Mouse (Mus musculus): ENCODE data around the gene Tor4a.

The Tor4a gene

DNA sequence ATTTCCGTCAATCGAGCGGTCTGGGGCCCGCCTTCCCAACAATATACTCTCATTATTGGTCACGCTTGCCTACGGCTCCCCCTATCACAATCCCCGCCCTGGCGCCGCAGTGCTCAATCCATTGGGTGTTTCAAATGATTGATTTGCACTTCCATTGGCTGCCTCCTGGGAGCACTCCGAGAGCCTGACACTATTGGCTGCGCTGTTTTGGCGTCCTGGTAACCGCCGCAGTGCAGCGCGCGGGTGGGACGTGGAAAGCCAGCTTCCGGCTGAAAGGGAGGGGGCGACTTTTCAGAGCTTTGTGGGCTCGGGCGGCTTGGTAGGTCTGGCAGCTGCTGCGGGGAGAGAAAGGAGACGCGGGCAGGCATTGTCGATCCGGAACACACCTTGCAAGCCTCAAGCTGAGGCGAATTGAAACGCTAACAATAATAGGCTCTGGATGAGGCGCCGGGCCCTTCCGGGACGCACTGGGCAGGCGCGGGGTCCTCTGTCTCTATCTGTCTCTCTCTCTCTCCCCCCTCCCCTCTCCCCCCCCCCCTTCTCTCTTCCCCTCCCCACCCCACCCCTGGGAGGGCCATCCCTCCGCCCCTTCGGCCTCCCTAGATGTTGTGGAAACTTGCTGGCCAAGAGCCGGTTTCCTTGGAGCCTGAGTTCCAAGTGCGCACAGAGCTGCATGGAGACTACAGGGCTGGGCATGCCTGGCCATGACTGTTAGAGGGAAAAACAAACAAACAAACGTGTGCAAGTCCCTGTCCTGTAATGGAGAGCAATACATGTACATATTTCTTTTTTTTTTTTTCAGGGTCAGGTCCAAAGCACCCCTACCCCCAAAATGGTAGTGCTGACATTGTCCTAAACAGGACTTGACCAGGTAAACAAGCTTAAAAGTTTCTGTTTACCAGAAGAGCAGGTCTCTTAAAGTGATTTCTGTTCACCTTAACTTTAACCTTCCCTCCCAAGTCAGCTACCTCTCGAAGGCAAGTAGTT, 28.4 kb upstream of the Tor4a start:
- peak; percentile 99 for DNase-seq (ENCODE audit: inconsistent ontology term)

DNA sequence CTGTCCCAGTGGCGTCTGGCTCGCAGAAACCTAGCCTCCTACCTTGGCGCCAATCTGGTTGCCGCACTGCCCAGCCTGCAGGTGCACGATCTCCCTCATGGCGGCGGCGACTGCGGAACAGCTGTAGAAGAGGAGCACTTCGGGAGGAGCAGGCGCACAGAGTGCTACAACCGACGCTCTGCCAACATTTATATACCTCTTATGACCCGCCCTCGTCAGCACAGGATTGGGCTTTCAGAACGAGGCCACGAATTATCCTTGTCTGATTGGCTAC, 27.7 kb upstream of the Tor4a start, which contains the start of gene Tubb4b:
Gene Tubb4b, minus strand, starts transcription at position 211 of the 274 bp plus-strand sequence.
- DNase-seq (ENCODE audit: inconsistent ontology term), result no peak

DNA sequence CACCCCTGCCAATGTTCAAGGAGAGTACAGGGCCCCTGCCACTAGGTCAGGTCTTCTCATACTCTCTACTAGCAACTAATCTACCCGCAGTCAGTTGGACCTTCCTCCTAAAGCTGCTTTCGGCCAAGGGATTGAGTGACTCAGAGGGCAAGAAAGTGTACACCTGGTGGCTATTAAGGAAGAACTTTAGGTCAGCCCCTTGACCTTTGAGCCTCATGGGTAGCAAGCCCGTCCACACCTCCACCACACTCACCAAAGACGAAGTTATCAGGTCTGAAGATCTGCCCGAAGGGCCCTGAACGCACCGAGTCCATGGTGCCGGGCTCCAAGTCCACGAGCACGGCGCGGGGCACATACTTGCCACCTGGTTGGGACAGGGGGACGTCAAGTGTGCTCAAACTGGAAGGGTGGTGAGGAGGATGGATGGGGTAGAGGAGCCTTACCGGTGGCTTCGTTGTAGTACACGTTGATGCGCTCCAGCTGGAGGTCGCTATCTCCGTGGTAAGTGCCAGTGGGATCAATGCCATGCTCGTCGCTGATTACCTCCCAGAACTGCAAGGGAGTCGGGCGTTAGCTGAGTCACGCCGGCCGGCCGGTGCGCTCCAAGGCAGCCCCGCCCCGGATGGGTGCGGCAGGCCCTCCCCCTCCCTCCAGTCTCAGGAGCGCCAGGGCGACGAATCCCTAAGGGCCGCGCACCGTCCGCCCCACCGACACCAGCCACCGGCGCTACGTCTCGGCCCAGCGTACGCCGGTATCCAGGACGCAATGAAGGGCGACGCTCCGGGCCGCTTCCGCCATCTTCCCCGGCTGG, 27.2 kb upstream of the Tor4a start:
- peak; percentile 88 for DNase-seq (ENCODE audit: inconsistent ontology term)

DNA sequence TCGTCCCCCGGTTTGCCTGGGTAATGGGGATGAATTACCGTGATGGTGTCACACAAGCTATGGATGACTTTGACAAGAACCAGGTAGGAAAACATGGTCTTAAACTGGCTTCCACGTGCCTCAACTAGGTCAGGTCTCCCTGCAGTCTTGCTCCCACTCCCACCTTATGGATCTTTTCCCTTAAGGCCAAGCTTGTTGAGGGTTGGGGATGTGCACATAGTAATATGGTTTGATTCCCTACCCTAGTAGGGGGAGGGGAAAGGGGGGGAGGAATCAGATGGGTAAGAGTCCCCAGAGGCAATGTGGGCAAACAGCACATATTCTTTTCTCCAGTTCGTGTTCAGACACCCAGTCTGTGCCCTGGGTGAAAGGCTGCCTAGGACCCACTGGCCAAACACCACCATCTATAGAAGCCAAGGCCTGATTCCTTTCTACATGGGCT, 24.7 kb upstream of the Tor4a start:
- DNase-seq (ENCODE audit: inconsistent ontology term), result no peak

DNA sequence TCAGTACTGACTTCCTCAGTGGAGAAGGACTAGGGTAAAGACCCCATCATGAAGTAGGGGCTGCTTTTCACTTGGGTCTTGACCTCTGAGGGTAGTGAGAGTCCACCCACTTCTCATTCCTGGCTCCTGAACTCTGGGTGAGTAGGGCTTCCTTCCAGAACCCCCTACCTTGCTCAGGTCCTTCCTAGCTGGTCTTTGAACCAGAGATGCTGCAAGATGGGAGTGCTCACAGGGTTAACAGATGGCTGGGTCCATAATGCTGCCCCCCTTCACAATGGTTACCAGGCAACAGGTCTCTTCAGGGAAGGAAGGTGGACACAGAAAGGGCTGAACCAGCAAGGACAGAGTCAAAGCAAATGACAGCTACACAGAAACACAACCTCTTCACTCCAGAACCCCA, 21.8 kb upstream of the Tor4a start, which contains the start of gene Fam166a:
Gene Fam166a, plus strand, starts transcription at position 301 of the 400 bp plus-strand sequence.
- DNase-seq (ENCODE audit: inconsistent ontology term), result no peak

DNA sequence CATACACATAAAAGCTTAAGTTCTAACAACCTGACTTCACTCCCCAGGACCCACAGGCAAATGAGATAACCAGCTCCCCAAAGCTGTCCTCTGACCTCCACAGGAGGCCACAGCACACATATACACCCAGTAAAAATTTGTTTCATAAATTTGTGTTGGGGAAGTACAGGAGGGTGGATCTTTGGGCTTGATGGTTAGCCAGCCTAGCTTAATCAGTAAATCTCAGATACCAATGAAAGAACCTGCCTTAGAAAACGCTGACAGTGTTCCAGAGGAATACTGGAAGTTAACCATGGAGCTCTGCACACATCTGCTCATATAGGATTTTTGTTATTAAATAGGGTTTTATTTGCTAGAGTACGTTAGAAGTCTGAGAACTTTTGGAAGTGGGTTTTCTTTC, 21.0 kb upstream of the Tor4a start:
- DNase-seq (ENCODE audit: inconsistent ontology term), result no peak

DNA sequence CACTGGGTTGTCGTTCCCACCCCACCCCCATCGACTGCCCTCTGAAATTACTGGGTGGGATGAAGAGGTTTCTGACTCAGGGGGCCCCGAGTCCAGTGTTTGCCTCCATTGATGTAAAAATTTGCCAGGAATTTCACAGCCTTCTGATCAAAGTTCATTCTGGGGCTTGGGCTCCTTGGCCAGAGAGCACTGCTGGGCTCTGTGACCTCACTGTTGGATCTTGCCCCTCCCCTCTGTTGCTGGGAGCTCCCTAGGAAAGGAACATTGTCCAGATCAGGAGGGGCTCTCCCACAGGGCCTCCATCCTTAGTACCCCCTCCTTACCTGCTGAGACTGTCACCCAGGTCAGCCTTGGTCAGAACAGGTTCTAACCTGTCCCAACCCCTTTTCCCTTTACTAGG, 17.8 kb upstream of the Tor4a start, which contains the start of gene Stpg3:
Gene Stpg3, minus strand, starts transcription at position 194 of the 400 bp plus-strand sequence.
- DNase-seq (ENCODE audit: inconsistent ontology term), result no peak

DNA sequence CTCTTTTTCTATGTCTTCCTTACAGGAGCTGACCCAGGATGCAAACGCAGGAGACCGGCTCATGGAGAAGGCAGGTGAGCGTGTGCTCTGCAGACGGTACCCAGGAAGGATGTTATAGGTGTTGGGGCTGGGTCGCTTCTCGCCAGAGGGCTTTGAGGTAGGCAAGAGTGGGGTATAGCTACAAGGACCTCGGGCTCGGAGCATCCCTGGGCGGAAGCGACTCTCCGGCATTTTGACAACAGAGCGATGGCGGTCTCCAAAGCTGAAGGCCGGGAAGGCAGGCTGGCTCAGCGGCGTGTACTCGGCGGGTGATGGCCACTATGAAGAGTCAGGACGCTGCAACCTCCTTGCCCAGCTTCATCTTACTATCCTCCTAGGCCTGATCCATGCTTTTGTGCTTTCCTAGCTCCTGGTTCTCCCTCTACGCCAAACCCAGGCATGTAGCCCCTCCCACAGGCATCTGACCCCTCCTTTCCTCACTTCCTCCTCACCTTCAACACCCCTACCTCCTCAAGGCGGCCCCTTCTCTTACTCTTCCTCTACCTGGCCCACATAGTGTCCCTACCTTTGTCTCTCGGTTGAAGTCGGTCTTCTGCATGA, 16.7 kb upstream of the Tor4a start:
- DNase-seq (ENCODE audit: inconsistent ontology term), result no peak

DNA sequence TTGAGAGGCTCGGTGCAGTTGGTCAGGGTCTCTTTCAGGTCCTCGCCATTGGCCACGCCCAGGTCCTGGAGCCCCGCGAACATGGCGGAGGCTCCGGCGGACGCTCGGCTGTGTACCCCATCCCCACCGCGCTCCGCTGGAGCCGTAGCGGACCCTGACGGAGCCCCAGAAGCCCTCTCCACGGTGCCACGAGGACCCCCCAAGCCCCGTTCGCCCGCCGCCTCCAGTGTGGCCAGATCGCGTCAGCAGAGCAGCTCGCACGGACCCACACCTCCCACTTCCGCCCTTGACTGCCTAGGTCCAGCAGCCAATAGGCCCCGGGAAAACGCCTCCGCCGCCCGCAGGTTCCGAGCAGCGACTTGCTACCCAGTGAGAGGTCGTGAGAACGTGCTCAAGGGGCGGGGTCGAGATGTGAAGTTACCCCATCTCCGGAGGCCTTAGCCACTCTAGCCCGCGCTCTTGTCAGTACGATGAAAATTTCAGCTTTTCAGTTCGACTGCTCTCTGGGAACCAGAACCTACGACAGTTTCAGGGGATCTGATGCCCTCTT, 14.5 kb upstream of the Tor4a start, which contains the start of gene Nelfb:
Gene Nelfb, minus strand, starts transcription at position 369 of the 550 bp plus-strand sequence.
- DNase-seq (ENCODE audit: inconsistent ontology term), result peak; percentile 96

DNA sequence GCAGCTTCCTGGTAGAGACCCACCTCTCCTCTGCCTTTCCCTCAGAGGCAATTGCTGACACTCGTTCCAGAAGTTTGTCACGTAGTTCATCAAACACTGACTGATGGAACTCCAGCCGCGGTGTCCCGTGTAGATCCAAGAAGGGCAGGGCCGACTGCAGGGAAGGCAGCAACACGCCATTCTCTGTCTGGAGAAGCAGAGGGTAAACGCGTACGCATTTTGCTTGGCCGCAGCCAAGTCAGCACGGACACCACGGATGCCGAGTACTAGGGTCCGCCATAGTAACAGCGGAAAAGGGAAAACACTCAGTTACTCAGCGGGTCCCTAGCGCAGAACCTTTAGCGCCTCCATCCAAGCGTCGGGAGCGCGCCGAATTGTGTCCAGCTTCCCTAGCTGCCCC, 14.0 kb upstream of the Tor4a start:
- no peak for DNase-seq (ENCODE audit: inconsistent ontology term)

DNA sequence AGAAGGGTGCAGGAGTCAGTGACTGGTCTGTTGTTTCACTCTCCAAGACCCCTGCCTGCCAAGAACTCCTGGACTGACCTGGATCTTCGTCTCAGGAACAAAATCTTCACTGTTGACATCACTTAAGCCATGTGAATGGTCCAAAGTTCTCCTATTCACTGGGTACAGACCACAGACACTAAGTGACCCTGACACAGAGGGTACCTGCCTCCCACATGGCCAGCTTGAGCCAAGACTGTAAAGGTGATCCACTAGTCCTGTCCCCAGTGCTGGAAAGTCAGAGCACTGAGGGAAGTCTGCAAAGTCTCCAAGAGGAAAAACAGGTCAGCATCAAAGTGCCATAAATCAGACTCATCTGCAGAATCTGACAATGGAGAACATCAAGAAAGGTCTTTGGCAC, 10.9 kb upstream of the Tor4a start:
- DNase-seq (ENCODE audit: inconsistent ontology term), result no peak

DNA sequence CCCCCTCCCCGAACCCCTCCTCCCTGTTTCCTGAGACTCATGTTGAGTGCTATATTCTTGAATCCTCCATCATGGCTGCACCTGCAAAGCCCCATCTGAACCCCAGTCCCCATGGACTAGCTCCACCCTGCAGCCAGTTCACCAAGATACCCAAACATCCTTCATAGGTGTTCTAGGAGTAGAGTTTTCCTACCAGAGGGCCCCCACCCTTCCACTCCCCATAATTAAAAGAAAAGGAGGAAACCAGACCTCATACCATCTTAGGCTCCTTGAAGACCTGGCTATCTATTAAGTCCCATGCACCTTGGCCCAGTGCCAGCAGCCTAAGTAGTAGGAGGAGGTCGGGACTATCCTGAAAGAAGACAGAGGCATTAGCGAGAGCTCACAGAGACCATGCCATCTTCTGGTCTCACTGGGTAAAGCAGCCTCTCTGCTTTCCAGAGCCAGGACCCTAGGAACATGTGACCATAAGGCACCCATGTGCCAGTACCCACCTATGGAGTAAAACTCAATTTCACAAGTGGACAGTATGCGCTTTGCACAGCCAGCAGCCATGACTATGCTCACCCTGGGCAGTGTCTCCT, 7.0 kb upstream of the Tor4a start:
- DNase-seq (ENCODE audit: inconsistent ontology term), result no peak

DNA sequence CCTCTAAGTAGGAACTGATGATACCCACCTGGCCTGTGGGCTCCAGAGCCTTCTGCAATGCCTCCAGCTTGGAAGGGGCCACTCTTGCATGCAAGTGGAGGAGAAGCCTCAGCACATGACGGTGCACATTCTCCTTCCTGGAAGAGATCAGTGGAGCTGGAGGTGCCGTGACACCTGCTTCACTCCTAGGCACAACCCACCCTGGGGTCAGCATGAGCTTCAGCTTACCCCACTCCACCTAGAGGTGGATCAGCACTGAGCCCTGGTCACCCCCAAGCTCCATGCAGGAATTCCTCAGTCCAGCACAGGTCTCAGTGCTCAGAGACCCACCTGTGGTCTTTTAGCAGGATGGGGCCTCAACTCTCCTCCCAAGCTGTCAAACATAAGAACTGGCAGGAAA, 3.9 kb upstream of the Tor4a start:
- no peak for DNase-seq (ENCODE audit: inconsistent ontology term)

DNA sequence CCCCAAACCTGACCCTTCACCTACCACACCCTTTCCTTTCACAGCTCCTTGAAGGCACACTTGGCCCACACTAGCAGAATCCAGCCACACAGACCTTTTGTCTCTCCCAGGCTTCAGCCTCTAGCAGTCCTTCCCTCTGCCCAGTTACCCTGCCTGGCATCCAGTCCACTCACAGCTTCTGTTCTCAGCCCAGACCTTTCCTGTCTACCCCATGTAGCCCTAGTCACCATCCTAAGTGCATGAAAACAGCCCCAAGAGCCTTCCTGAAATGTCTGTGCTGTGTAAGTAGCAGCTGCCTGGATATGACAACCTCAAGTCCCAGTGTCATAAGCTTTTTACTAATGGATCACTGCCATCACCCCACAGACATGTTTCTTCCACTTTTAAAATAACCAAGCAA, 1.3 kb upstream of the Tor4a start:
- DNase-seq (ENCODE audit: inconsistent ontology term), result no peak

DNA sequence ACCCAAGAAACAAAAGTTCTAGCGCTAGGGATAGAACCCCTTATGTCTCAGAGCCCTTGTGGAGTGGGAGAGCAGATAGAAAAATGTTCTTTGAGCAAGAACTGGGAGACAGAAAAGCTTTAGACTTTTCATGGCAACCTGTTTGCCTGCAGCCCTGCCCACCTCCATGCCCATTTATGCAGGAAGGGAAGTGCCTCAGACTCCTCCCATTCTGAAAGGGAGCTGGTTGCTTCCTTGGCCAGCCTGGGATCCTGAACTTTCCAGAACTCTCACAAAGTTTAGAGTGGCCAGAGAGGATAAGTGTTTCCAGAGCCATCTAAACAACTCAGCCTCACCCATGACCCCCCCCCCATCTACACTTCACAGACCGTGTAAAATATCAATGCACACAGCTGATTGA, 505 bp upstream of the Tor4a start:
- no peak for DNase-seq (ENCODE audit: inconsistent ontology term)

DNA sequence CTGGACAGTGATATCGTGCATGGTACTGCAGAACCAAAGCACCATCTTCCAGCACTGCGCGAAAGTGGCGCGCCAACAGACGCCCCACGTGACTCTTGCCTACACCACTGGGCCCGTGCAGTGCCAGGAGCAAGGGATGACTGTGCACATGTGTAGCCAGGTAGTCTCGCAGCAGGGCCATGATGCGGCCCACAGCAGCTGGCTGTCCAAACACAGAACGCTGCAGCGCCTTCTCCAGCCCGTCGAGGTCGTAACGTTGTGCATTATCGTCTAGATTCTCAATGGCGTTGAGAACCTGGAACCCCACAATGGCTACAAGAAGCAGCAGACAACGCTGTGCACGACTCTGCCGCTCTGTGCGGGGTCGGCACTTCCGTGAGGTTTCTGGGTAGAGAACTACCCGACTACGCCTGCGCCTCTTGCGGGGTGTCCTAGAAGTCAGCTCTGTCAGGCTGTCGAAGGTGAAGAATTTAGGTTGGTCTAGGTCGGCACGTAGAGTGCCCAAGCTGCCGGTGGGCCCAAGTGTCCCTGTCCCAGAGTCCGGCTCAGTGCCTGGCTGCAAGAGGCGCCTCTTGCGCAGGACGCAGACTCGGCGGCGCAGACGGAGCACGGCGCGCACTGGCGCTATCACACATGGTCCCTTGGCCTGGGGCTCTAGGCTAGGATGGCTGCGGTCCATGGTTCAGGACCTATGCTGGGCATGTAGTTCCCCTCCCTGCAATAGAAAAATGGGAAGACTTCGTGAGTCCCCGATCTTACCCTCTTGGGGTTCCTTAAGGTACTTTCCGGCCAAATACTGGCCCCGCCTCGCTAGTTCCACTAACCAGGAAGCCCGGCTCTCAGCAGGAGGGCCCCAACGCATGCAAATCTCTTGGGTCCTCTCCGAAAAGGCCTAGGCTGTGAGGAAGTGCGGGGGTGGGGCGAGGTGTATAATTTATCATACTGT, 1.2 kb downstream of the Tor4a start:
- DNase-seq (ENCODE audit: inconsistent ontology term), result no peak

DNA sequence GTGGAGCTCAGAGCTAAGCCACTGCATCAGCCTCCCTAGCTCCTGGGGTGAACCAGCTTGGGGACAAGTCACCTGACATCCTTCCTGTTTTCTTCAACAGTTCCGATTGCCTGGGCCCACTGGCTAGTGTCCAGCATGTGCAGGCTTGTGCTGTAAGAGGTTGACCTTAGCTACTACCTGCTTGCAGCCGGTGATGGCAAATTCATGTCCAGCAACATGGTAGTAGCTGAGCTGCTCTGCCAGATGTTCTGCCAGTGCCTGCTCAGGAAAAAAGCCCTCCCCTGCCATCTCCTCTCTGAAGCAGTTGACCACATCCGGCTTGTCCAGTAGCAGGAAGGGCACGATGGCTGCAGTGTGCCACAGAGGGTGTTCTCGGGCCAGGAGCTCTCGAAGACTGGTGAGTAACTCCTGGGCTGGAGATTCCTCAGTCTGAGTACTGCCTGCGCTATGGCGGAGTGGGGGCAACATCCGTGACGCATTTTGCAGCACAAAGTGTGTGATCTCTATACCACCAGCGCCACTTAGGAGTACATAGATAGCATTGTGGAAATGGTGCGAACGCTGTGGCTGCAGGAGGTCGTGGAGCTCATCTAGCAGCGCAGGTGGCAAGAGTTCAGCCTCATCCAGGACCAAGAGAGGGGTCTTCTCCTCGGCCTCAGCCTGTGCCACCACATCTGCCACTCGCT, 2.1 kb downstream of the Tor4a start:
- DNase-seq (ENCODE audit: inconsistent ontology term), result no peak

DNA sequence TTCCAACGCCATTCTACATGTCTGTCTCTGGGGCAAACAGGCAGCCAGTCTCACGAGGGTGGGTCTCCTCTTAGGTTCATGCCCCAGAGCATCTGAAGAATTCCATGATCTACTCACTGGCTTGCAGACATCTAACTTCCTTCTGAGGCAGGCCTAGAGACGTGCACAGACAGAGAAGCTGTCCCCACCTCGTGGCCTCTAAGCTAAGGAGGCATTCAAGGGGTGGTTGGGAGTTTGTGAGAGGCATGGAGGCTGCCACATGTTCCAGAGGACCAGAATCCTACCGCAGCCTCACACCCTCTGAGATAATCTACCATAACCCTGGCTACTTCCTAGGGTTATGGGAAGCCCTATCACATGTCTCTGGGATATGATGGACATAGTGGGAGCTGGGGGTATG, 2.7 kb downstream of the Tor4a start:
- no peak for DNase-seq (ENCODE audit: inconsistent ontology term)

DNA sequence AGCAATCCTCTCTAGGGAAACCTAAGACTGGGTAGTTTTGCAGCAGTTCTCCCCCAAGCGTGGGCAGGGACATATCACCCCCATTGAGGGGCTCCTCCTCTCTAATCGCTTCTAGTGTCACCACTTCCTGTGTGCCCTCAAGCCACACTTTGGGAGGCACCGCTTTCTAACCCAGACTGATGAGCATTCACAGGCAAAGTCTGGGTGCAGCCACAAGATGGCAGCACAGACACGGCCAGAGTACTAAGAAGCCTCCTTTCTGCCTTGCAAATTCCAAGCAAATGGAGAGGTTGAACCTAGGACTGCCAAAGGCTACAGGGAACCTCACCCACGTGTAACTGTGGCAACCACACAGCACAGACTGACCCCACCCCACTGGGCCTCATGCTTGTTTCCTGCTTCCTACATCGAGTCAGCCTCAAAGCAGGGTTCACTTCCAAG, 3.3 kb downstream of the Tor4a start:
- peak; percentile 79 for DNase-seq (ENCODE audit: inconsistent ontology term)

DNA sequence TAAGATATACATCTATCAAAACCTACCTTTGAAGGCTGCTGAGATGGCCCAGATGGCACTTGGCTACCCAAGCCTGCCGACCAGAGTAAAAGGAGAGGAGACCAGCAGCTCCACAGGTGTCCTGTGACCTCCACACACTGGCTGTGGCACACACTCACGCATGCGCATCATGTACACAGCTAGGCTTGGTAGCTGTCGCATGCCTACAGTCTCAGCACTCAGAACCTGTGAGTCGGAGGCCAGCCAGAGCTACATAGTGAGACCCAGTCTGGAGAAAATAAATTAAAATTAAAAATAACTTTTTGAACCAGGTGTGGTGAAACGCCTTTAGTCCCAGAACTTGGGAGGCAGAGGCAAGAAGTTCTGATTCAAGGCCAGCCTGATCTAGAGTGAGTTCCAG, 8.8 kb downstream of the Tor4a start:
- DNase-seq (ENCODE audit: inconsistent ontology term), result no peak

All from Muller cell, postnatal 12 days (primary cell).